Comparison of ENCODE assay signal across 14 mouse cellular contexts in genomic region chr13:99549584-99549983, GRCm38 (mm10). TPM values are rescaled to one million over a fixed set of nuclear protein-coding genes. Genes with fewer than 3 reads are reported as not detected.
DNase-seq lines count a peak whose midpoint lies in the region; ATAC-seq and TF ChIP-seq lines count a peak whose summit lies in the region.
"Had no signal": no experiment of that assay in that cellular context is flagged by ENCODE, and none has a peak within 500 bp of the region (broad histone marks: within the 10 kb centered on the region; RNA-seq: fewer than 3 reads in every experiment).

No protein-coding gene starts in this region.

- WGBS in forebrain, postnatal 0 days: 23% methylated on average over 9 of the region's 9 CpGs
- 18% methylated on average over 9 of the region's 9 CpGs for WGBS in midbrain, embryonic 13.5 days

- no peak overlapping the region for H3K4me3 ChIP-seq in forebrain, postnatal 0 days (ENCODE audit: low read depth, low read length)
- H3K4me3 ChIP-seq in midbrain, embryonic 13.5 days (replicated peaks): no peak overlapping the region
- H3K4me3 ChIP-seq: embryonic facial prominence, embryonic 15.5 days; limb, embryonic 13.5 days had no signal

- H3K4me2 ChIP-seq in forebrain, postnatal 0 days (ENCODE audit: low read depth): no peak overlapping the region
- peak overlapping the region; percentile 2; the same call in 1 of the 2 replicates for H3K4me2 ChIP-seq in midbrain, embryonic 13.5 days (replicated peaks)
- H3K4me2 ChIP-seq: embryonic facial prominence, embryonic 15.5 days; limb, embryonic 13.5 days; lung, embryonic 14.5 days had no signal

- H3K27ac ChIP-seq in forebrain, postnatal 0 days (ENCODE audit: low read depth, low read length): no peak overlapping the region
- peak overlapping the region; percentile 71 for H3K27ac ChIP-seq in midbrain, embryonic 13.5 days
- H3K27ac ChIP-seq: embryonic facial prominence, embryonic 15.5 days; limb, embryonic 13.5 days had no signal

- H3K9ac ChIP-seq in forebrain, postnatal 0 days: no peak overlapping the region
- H3K9ac ChIP-seq in midbrain, embryonic 13.5 days (replicated peaks): no peak overlapping the region
- H3K9ac ChIP-seq: embryonic facial prominence, embryonic 15.5 days; limb, embryonic 13.5 days; lung, embryonic 14.5 days had no signal

- no peaks in the 10 kb centered on the region for H3K27me3 ChIP-seq in forebrain, postnatal 0 days (ENCODE audit: insufficient read depth, low read length)
- H3K27me3 ChIP-seq in midbrain, embryonic 13.5 days: no peaks in the 10 kb centered on the region
- H3K27me3 ChIP-seq: embryonic facial prominence, embryonic 15.5 days; limb, embryonic 13.5 days had no signal

- H3K4me1 ChIP-seq in forebrain, postnatal 0 days (ENCODE audit: insufficient read depth): peaks cover 15% of the 10 kb centered on the region
- peaks cover 25% of the 10 kb centered on the region for H3K4me1 ChIP-seq in midbrain, embryonic 13.5 days (replicated peaks)
- H3K4me1 ChIP-seq: embryonic facial prominence, embryonic 15.5 days had no signal

- TF ChIP-seq CTCF in forebrain, postnatal 0 days (IDR thresholded peaks at IDR 0.05; ENCODE audit: low read depth): no peak

- peak; percentile 54 for DNase-seq in A20 (ENCODE audit: low read depth, low spot score)
- DNase-seq in Muller cell, postnatal 12 days (ENCODE audit: inconsistent ontology term): peak; percentile 22
- DNase-seq in forebrain, postnatal 0 days: no peak
- no peak for DNase-seq in spleen, adult 12 weeks (ENCODE audit: low spot score)
- DNase-seq in right cerebral cortex, postnatal 10 days (ENCODE audit: low spot score in 2 of 2): no peak
- no peak for DNase-seq in kidney, postnatal 36 days
- DNase-seq: kidney, adult 18-20 months; layer of hippocampus, adult 9-11 months; lung, embryonic 14.5 days had no signal

- H3K9me3 ChIP-seq in forebrain, postnatal 0 days (ENCODE audit: low read length): no peaks in the 10 kb centered on the region
- no peaks in the 10 kb centered on the region for H3K9me3 ChIP-seq in midbrain, embryonic 13.5 days
- H3K9me3 ChIP-seq: embryonic facial prominence, embryonic 15.5 days; limb, embryonic 13.5 days had no signal

- peak; percentile 47; the same call in 1 of the 2 replicates for ATAC-seq in forebrain, postnatal 0 days
- ATAC-seq in midbrain, embryonic 13.5 days: peak; percentile 76
- no peak for ATAC-seq in cerebellum, adult (ENCODE audit: insufficient number of reproducible peaks, low FRiP score, low TSS enrichment)
- ATAC-seq: activated CD4-positive, CD25-positive, alpha-beta regulatory T cell, adult 4 months had no signal

- H3K36me3 ChIP-seq in forebrain, postnatal 0 days (ENCODE audit: insufficient read depth): no peaks in the 10 kb centered on the region
- H3K36me3 ChIP-seq in midbrain, embryonic 13.5 days: no peaks in the 10 kb centered on the region
- H3K36me3 ChIP-seq: embryonic facial prominence, embryonic 15.5 days; limb, embryonic 13.5 days had no signal

RNA-seq across cellular contexts. Expression of gene Map1b, which starts 33.2 kb away (rescaled TPM):
- total RNA-seq in forebrain, postnatal 0 days (2014; rRNA removed): 589 and 781 TPM in 2 replicates
- polyA plus RNA-seq in forebrain, postnatal 0 days (2015; fragmentation: Nextera tagmentation; extraction: Ambion mirVana): 1,169 and 2,082 TPM in 2 replicates
- polyA plus RNA-seq in midbrain, embryonic 13.5 days (2015; fragmentation: Nextera tagmentation; extraction: Ambion mirVana): 2,051 and 2,103 TPM in 2 replicates

Comparison
In these comparisons a context has a peak if more than half of its experiments do, and no peak if none do; other contexts are left out.
1. DNase-seq: peak in A20 (single experiment) and Muller cell, postnatal 12 days (single experiment); none in forebrain, postnatal 0 days (single experiment), spleen, adult 12 weeks (single experiment), right cerebral cortex, postnatal 10 days (0 of 2) and kidney, postnatal 36 days (0 of 2).